Mouse (Mus musculus): Measurements from ENCODE around the gene 4921511C20Rik. TPM values are rescaled to one million over a fixed set of nuclear protein-coding genes. Genes with fewer than 3 reads are reported as not detected.

Gene 4921511C20Rik
- polyA plus RNA-seq (2015; fragmentation: Nextera tagmentation; extraction: Ambion mirVana): not detected in 2 replicates

DNA sequence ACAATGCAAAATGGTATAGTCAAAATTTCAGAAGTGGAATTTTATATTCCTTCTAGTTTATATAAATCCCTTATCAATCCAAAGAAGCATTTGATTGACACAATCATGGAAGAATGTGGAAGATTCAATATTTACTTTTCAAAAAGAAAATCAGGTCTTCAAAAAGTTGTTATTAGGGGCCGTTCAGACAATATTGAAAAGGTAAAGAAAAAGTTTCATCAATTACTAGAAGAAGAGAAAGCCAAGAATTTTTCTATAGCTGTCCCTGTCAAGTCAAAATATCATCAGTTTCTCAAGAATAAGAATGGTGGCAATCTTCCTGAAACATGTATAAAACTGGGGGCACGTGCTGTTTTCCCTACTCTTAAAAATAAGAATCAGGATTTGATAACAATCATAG, at the start of gene 4921511C20Rik:
4921511C20Rik (plus strand) TSS at position 301 of the 400 bp plus-strand sequence.
- ATAC-seq (ENCODE audit: insufficient read depth, low FRiP score, low read depth): no peak
- WGBS: 70% methylated on average over 2 of the region's 2 CpGs
- no peaks in the 10 kb centered on the region for H3K9me3 ChIP-seq

More for the DNA sequence above, at the start of gene 4921511C20Rik:
- Histone ChIP-seq H3K4me2 (no peak within 1 kb of the TSS), H3K4me1 (no peaks in the 10 kb centered on the region), H3K27me3 (replicated peaks) (no peaks in the 10 kb centered on the region), H3K27ac (no peak within 1 kb of the TSS), H3K4me3 (replicated peaks) (no peak within 1 kb of the TSS), H3K9ac (no peak within 1 kb of the TSS), H3K36me3 (no peaks in the 10 kb centered on the region)
